Comparison of ENCODE assay signal across 9 mouse cellular contexts in genomic region chr7:27356861-27357594, GRCm38 (mm10). TPM values are rescaled to one million over a fixed set of nuclear protein-coding genes. Genes with fewer than 3 reads are reported as not detected.
A peak's percentile ranks its signal among the peaks of the same experiment; 100 is the strongest.
DNase-seq lines count a peak whose midpoint lies in the region; ATAC-seq lines count a peak whose summit lies in the region.
"Had no signal": no experiment of that assay in that cellular context is flagged by ENCODE, and none has a peak within 500 bp of the region (broad histone marks: within the 10 kb centered on the region; RNA-seq: fewer than 3 reads in every experiment).

Gene Gm20479 (minus strand): TSS chr7:27357419.

- H3K4me3 ChIP-seq in heart, embryonic 13.5 days, result peak within 1 kb of the TSS; percentile 78
- H3K4me3 ChIP-seq in limb, embryonic 10.5 days, result peak within 1 kb of the TSS; percentile 67
- peak within 1 kb of the TSS; percentile 53 for H3K4me3 ChIP-seq in midbrain, embryonic 16.5 days (ENCODE audit: low read depth, low read length)

- ATAC-seq in heart, embryonic 13.5 days (ENCODE audit: extremely low read depth, insufficient number of reproducible peaks, low FRiP score, low TSS enrichment), result no peak
- no peak for ATAC-seq in midbrain, embryonic 16.5 days
- no peak for ATAC-seq in megakaryocyte-erythroid progenitor cell, adult 5-6 weeks (replicated peaks; ENCODE audit: low FRiP score, low TSS enrichment, poor library complexity, severe bottlenecking)

- H3K4me1 ChIP-seq in heart, embryonic 13.5 days, result peaks cover 38% of the 10 kb centered on the region
- H3K4me1 ChIP-seq in limb, embryonic 10.5 days, result peaks cover 41% of the 10 kb centered on the region
- H3K4me1 ChIP-seq in midbrain, embryonic 16.5 days (ENCODE audit: control insufficient read depth, insufficient read depth, low read length), result peaks cover 17% of the 10 kb centered on the region

- peaks cover 15% of the 10 kb centered on the region for H3K36me3 ChIP-seq in heart, embryonic 13.5 days
- H3K36me3 ChIP-seq in limb, embryonic 10.5 days, result peaks cover 4% of the 10 kb centered on the region; the same call in 1 of the 2 replicates
- H3K36me3 ChIP-seq in midbrain, embryonic 16.5 days (ENCODE audit: control insufficient read depth, insufficient read depth, low read length), result 0 out of 2 replicates have a peak, but pooled peaks cover 2% of the 10 kb centered on the region

- H3K9me3 ChIP-seq in heart, embryonic 13.5 days, result no peaks in the 10 kb centered on the region
- no peaks in the 10 kb centered on the region for H3K9me3 ChIP-seq in limb, embryonic 10.5 days (replicated peaks)
- H3K9me3 ChIP-seq in midbrain, embryonic 16.5 days (replicated peaks; ENCODE audit: control insufficient read depth, low read length, poor library complexity, severe bottlenecking), result no peaks in the 10 kb centered on the region

- peak; percentile 26 for DNase-seq in adrenal gland, postnatal 14 days
- DNase-seq in adrenal gland, adult 8-10 months, result no peak
- peak; percentile 78 for DNase-seq in MEL-GATA-1-ER (ENCODE audit: extremely low read depth, low read depth)
- DNase-seq in limb, embryonic 10.5 days (ENCODE audit: low spot score), result peak; percentile 48
- DNase-seq in cerebellum, adult 9-10 months, result no peak

- H3K27ac ChIP-seq in heart, embryonic 13.5 days (replicated peaks), result peak within 1 kb of the TSS; percentile 86
- peak within 1 kb of the TSS; percentile 56 for H3K27ac ChIP-seq in limb, embryonic 10.5 days
- no peak within 1 kb of the TSS for H3K27ac ChIP-seq in midbrain, embryonic 16.5 days (ENCODE audit: low read length)

- peaks cover 3% of the 10 kb centered on the region for H3K27me3 ChIP-seq in heart, embryonic 13.5 days (replicated peaks)
- H3K27me3 ChIP-seq in limb, embryonic 10.5 days (ENCODE audit: low read depth, poor library complexity, severe bottlenecking), result peaks cover 49% of the 10 kb centered on the region
- H3K27me3 ChIP-seq in midbrain, embryonic 16.5 days (ENCODE audit: control insufficient read depth, insufficient read depth, low read depth, low read length), result peaks cover 14% of the 10 kb centered on the region

- peak within 1 kb of the TSS; percentile 80 for H3K9ac ChIP-seq in heart, embryonic 13.5 days
- H3K9ac ChIP-seq in midbrain, embryonic 16.5 days (ENCODE audit: low read depth, low read length), result peak within 1 kb of the TSS; percentile 68

- peak within 1 kb of the TSS; percentile 90 for H3K4me2 ChIP-seq in heart, embryonic 13.5 days
- peak within 1 kb of the TSS; percentile 70 for H3K4me2 ChIP-seq in midbrain, embryonic 16.5 days (ENCODE audit: low read length)

- WGBS in heart, embryonic 13.5 days, result under 1% methylated on average over 27 of the region's 27 CpGs
- 3% methylated on average over 27 of the region's 27 CpGs for WGBS in limb, embryonic 10.5 days
- 10% methylated on average over 27 of the region's 27 CpGs for WGBS in midbrain, embryonic 16.5 days

RNA-seq across cellular contexts. Expression of gene Gm20479, which starts in this region (rescaled TPM):
- 1.8 TPM in 2 replicates for total RNA-seq in adrenal gland, postnatal 14 days (2021)
- total RNA-seq in adrenal gland, adult 8-10 months (2022), result 1 to 10 TPM in 1 of 4 experiments, not detected in 3; 4.0 TPM
- polyA plus RNA-seq in heart, embryonic 13.5 days (2015; fragmentation: Nextera tagmentation; extraction: Ambion mirVana), result 0.83 and 0.90 TPM in 2 replicates
- polyA plus RNA-seq in limb, embryonic 10.5 days (2016; fragmentation: Nextera tagmentation; extraction: Ambion mirVana), result not detected in 2 replicates
- not detected in 2 replicates for polyA plus RNA-seq in midbrain, embryonic 16.5 days (2015; fragmentation: Nextera tagmentation; extraction: Ambion mirVana)
- not detected in 2 replicates for total RNA-seq in megakaryocyte-erythroid progenitor cell, adult 5-6 weeks (2014; fragmentation: Nextera tagmentation)
- total RNA-seq in megakaryocyte-erythroid progenitor cell, adult 5-6 weeks (2017), result not detected in 2 replicates
- polyA plus RNA-seq: C2C12 had no signal

Comparison
In these comparisons a context has a peak if more than half of its experiments do, and no peak if none do; other contexts are left out.
1. DNase-seq: peak in adrenal gland, postnatal 14 days (single experiment) and MEL-GATA-1-ER (single experiment); none in adrenal gland, adult 8-10 months (single experiment) and cerebellum, adult 9-10 months (single experiment).
2. Peak in DNase-seq, H3K4me3 ChIP-seq and H3K27ac ChIP-seq in limb, embryonic 10.5 days; RNA of the gene not detected or under 1 TPM.
3. Peak in every context shown above with its lines, with median percentiles within 50 percentile points of each other: H3K4me3 ChIP-seq.